Comparison of ENCODE assay signal across 26 mouse cellular contexts in the genomic region with DNA sequence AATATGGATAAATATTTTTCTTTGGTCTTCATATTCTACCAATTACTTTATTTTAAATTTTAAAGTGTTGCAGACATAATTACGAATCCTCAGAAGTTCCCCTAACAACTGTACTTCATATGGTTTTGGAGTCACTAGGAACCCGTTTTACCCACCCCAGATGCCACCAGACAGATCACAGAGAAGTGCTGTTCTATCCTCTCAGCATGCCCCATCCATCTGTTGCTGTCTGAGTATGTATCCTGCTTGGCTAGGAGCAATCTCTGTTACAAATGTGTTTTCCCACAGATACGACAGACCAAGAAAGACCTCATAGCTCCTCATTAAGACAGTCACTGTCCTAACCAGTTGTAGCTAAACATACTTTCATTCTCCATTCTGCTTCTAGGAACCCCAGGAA.
DNase-seq lines count a peak whose midpoint lies in the region; ATAC-seq and TF ChIP-seq lines count a peak whose summit lies in the region.
"Had no signal": no experiment of that assay in that cellular context is flagged by ENCODE, and none has a peak within 500 bp of the region (broad histone marks: within the 10 kb centered on the region; RNA-seq: fewer than 3 reads in every experiment).

No protein-coding gene starts in this region.

- WGBS in forebrain, postnatal 0 days: 59% methylated on average over 3 of the region's 3 CpGs
- WGBS in forebrain, embryonic 14.5 days: 79% methylated on average over 3 of the region's 3 CpGs
- WGBS in heart, embryonic 10.5 days: 65% methylated on average over 3 of the region's 3 CpGs

- no peak overlapping the region for H3K27ac ChIP-seq in forebrain, postnatal 0 days (ENCODE audit: low read depth, low read length)
- no peak overlapping the region for H3K27ac ChIP-seq in forebrain, embryonic 14.5 days (ENCODE audit: low read depth, low read length)
- H3K27ac ChIP-seq in layer of hippocampus, adult 2 months: no peak overlapping the region
- no peak overlapping the region for H3K27ac ChIP-seq in heart, embryonic 10.5 days
- H3K27ac ChIP-seq: embryonic facial prominence, embryonic 10.5 days; embryonic facial prominence, embryonic 13.5 days; forebrain, embryonic 13.5 days; heart, adult 2 months; hindbrain, embryonic 10.5 days; hindbrain, embryonic 13.5 days had no signal

- peak; percentile 21 for DNase-seq in forebrain, postnatal 0 days
- DNase-seq in forebrain, embryonic 14.5 days (ENCODE audit: low spot score): no peak
- peak; percentile 21 to 46 for DNase-seq in right cerebral cortex, postnatal 10 days (ENCODE audit: low spot score in 2 of 2)
- no peak for DNase-seq in right cerebral cortex, postnatal 14 days
- DNase-seq in layer of hippocampus, adult 2 months (ENCODE audit: low spot score in 2 of 2): peak; percentile 8 to 20
- peak; percentile 19 for DNase-seq in layer of hippocampus, adult 9-11 months
- no peak for DNase-seq in heart, embryonic 10.5 days (ENCODE audit: low spot score)
- DNase-seq: adrenal gland, adult 2 months; adrenal gland, postnatal 14 days; cerebellum, adult 18-20 months; cerebellum, adult 9-10 months; embryo, embryonic 11 days; gastrocnemius, postnatal 10 days; gastrocnemius, postnatal 36 days; heart, adult 2 months; heart, postnatal 36 days had no signal

- H3K4me1 ChIP-seq in forebrain, postnatal 0 days (ENCODE audit: insufficient read depth): no peaks in the 10 kb centered on the region
- H3K4me1 ChIP-seq in forebrain, embryonic 14.5 days (ENCODE audit: control insufficient read depth, insufficient read depth, low read length): no peaks in the 10 kb centered on the region
- H3K4me1 ChIP-seq in heart, embryonic 10.5 days: no peaks in the 10 kb centered on the region
- H3K4me1 ChIP-seq: embryonic facial prominence, embryonic 10.5 days; embryonic facial prominence, embryonic 13.5 days; forebrain, embryonic 13.5 days; hindbrain, embryonic 10.5 days; hindbrain, embryonic 13.5 days had no signal

- ATAC-seq in forebrain, postnatal 0 days: peak; percentile 94
- ATAC-seq in forebrain, embryonic 14.5 days: no peak
- ATAC-seq in monocyte, adult 5-6 weeks (replicated peaks; ENCODE audit: insufficient number of reproducible peaks, low FRiP score, low TSS enrichment, poor library complexity, severe bottlenecking): no peak
- ATAC-seq: CD4-positive, CD25-positive, alpha-beta regulatory T cell, adult 4 months; forebrain, embryonic 13.5 days; hindbrain, embryonic 16.5 days had no signal

- H3K36me3 ChIP-seq in forebrain, postnatal 0 days (ENCODE audit: insufficient read depth): no peaks in the 10 kb centered on the region
- H3K36me3 ChIP-seq in forebrain, embryonic 14.5 days (ENCODE audit: control insufficient read depth, insufficient read depth, low read length): no peaks in the 10 kb centered on the region
- no peaks in the 10 kb centered on the region for H3K36me3 ChIP-seq in heart, embryonic 10.5 days
- H3K36me3 ChIP-seq: embryonic facial prominence, embryonic 10.5 days; embryonic facial prominence, embryonic 13.5 days; hindbrain, embryonic 10.5 days; hindbrain, embryonic 13.5 days had no signal

- H3K4me2 ChIP-seq in forebrain, postnatal 0 days (ENCODE audit: low read depth): no peak overlapping the region
- H3K4me2 ChIP-seq in forebrain, embryonic 14.5 days (ENCODE audit: low read length): no peak overlapping the region
- H3K4me2 ChIP-seq: embryonic facial prominence, embryonic 13.5 days; forebrain, embryonic 13.5 days; heart, embryonic 11.5 days; hindbrain, embryonic 13.5 days had no signal

- H3K4me3 ChIP-seq in forebrain, postnatal 0 days (ENCODE audit: low read depth, low read length): no peak overlapping the region
- no peak overlapping the region for H3K4me3 ChIP-seq in forebrain, embryonic 14.5 days (ENCODE audit: low read depth, low read length)
- H3K4me3 ChIP-seq in layer of hippocampus, adult 2 months: no peak overlapping the region
- H3K4me3 ChIP-seq in heart, embryonic 10.5 days: no peak overlapping the region
- H3K4me3 ChIP-seq: embryonic facial prominence, embryonic 10.5 days; embryonic facial prominence, embryonic 13.5 days; erythroblast, embryonic 14.5 days; forebrain, embryonic 13.5 days; heart, adult 2 months; hindbrain, embryonic 10.5 days; hindbrain, embryonic 13.5 days had no signal

- no peaks in the 10 kb centered on the region for H3K9me3 ChIP-seq in forebrain, postnatal 0 days (ENCODE audit: low read length)
- H3K9me3 ChIP-seq in forebrain, embryonic 14.5 days (replicated peaks; ENCODE audit: control insufficient read depth, low read length): no peaks in the 10 kb centered on the region
- no peaks in the 10 kb centered on the region for H3K9me3 ChIP-seq in heart, embryonic 10.5 days
- H3K9me3 ChIP-seq: embryonic facial prominence, embryonic 10.5 days; embryonic facial prominence, embryonic 13.5 days; forebrain, embryonic 13.5 days; hindbrain, embryonic 10.5 days; hindbrain, embryonic 13.5 days had no signal

- TF ChIP-seq CTCF in forebrain, postnatal 0 days (IDR thresholded peaks at IDR 0.05; ENCODE audit: low read depth): no peak
- TF ChIP-seq CTCF in layer of hippocampus, adult 2 months (conservative IDR thresholded peaks at IDR 0.05): no peak

- no peaks in the 10 kb centered on the region for H3K27me3 ChIP-seq in forebrain, postnatal 0 days (ENCODE audit: insufficient read depth, low read length)
- no peaks in the 10 kb centered on the region for H3K27me3 ChIP-seq in forebrain, embryonic 14.5 days (replicated peaks; ENCODE audit: control insufficient read depth, insufficient read depth, low read length)
- no peaks in the 10 kb centered on the region for H3K27me3 ChIP-seq in heart, embryonic 10.5 days (ENCODE audit: insufficient read depth, poor library complexity, severe bottlenecking)
- H3K27me3 ChIP-seq: embryonic facial prominence, embryonic 13.5 days; forebrain, embryonic 13.5 days; hindbrain, embryonic 13.5 days had no signal

- no peak overlapping the region for H3K9ac ChIP-seq in forebrain, postnatal 0 days
- no peak overlapping the region for H3K9ac ChIP-seq in forebrain, embryonic 14.5 days (ENCODE audit: low read length)
- H3K9ac ChIP-seq: embryonic facial prominence, embryonic 13.5 days; forebrain, embryonic 13.5 days; hindbrain, embryonic 13.5 days had no signal

Comparison
In these comparisons a context has a peak if more than half of its experiments do, and no peak if none do; other contexts are left out.
1. DNase-seq: peak in forebrain, postnatal 0 days (single experiment), right cerebral cortex, postnatal 10 days (2 of 2), layer of hippocampus, adult 2 months (2 of 2) and layer of hippocampus, adult 9-11 months (single experiment); none in forebrain, embryonic 14.5 days (single experiment), right cerebral cortex, postnatal 14 days (single experiment) and heart, embryonic 10.5 days (single experiment).